Mouse (Mus musculus): ENCODE results near the gene Rpl18a. TPM values are rescaled to one million over a fixed set of nuclear protein-coding genes. Genes with fewer than 3 reads are reported as not detected.

The Rpl18a gene
- total and polyA plus RNA-seq, 3 experiments = 1,575 to 12,197 (median 5,482) TPM

GRCm38 (mm10) chr8:70850947-70851346 lies 46.3 kb downstream of the Rpl18a start:
- H3K27me3 ChIP-seq (ENCODE audit: insufficient read depth, low read length) = peaks cover 87% of the 10 kb centered on the region
- H3K9me3 ChIP-seq (replicated peaks) = no peaks in the 10 kb centered on the region
- TF ChIP-seq POLR2AphosphoS5 (IDR thresholded peaks at IDR 0.05; ENCODE audit: insufficient replicate concordance, low read depth, low read length) (no peak), GATA2 (IDR thresholded peaks at IDR 0.05; ENCODE audit: borderline replicate concordance, low read depth, low read length) (no peak), CTCF (IDR thresholded peaks at IDR 0.05; ENCODE audit: low read depth, low read length) (no peak), TAL1 (conservative IDR thresholded peaks at IDR 0.05; ENCODE audit: low read depth, low read length) (no peak), GATA1 (IDR thresholded peaks at IDR 0.05; ENCODE audit: borderline replicate concordance, low read length) (no peak)
- ATAC-seq (ENCODE audit: extremely low read depth, insufficient number of reproducible peaks, low FRiP score, poor library complexity, severe bottlenecking) = no peak
- peaks cover 36% of the 10 kb centered on the region for H3K4me1 ChIP-seq (ENCODE audit: insufficient read depth, low read depth, low read length)
- H3K4me3 ChIP-seq (ENCODE audit: low read depth, low read length) = no peak overlapping the region
- H3K36me3 ChIP-seq (replicated peaks) = no peaks in the 10 kb centered on the region
- DNase-seq (ENCODE audit: low spot score) = no peak

GRCm38 (mm10) chr8:70850132-70850845 lies 46.9 kb downstream of the Rpl18a start:
- H3K27me3 ChIP-seq (ENCODE audit: insufficient read depth, low read length) = peaks cover 82% of the 10 kb centered on the region
- DNase-seq (ENCODE audit: low spot score) = no peak
- H3K9me3 ChIP-seq (replicated peaks) = no peaks in the 10 kb centered on the region
- H3K36me3 ChIP-seq (replicated peaks) = no peaks in the 10 kb centered on the region
- H3K4me3 ChIP-seq (ENCODE audit: low read depth, low read length) = no peak overlapping the region
- no peak for TF ChIP-seq POLR2AphosphoS5 (IDR thresholded peaks at IDR 0.05; ENCODE audit: insufficient replicate concordance, low read depth, low read length)
- TF ChIP-seq CTCF (IDR thresholded peaks at IDR 0.05; ENCODE audit: low read depth, low read length) = no peak
- no peak for TF ChIP-seq GATA1 (IDR thresholded peaks at IDR 0.05; ENCODE audit: borderline replicate concordance, low read length)
- no peak for TF ChIP-seq GATA2 (IDR thresholded peaks at IDR 0.05; ENCODE audit: borderline replicate concordance, low read depth, low read length)
- no peak for TF ChIP-seq TAL1 (conservative IDR thresholded peaks at IDR 0.05; ENCODE audit: low read depth, low read length)
- ATAC-seq (ENCODE audit: extremely low read depth, insufficient number of reproducible peaks, low FRiP score, poor library complexity, severe bottlenecking) = no peak
- H3K4me1 ChIP-seq (ENCODE audit: insufficient read depth, low read depth, low read length) = peaks cover 36% of the 10 kb centered on the region

- H3K4me3 ChIP-seq (ENCODE audit: low read depth, low read length) = no peak overlapping the region
- TF ChIP-seq TAL1 (conservative IDR thresholded peaks at IDR 0.05; ENCODE audit: low read depth, low read length) (no peak), POLR2AphosphoS5 (IDR thresholded peaks at IDR 0.05; ENCODE audit: insufficient replicate concordance, low read depth, low read length) (no peak), GATA1 (IDR thresholded peaks at IDR 0.05; ENCODE audit: borderline replicate concordance, low read length) (no peak), GATA2 (IDR thresholded peaks at IDR 0.05; ENCODE audit: borderline replicate concordance, low read depth, low read length) (no peak), CTCF (IDR thresholded peaks at IDR 0.05; ENCODE audit: low read depth, low read length) (no peak)
- H3K9me3 ChIP-seq (replicated peaks) = no peaks in the 10 kb centered on the region
- DNase-seq (ENCODE audit: low spot score) (no peak), ATAC-seq (ENCODE audit: extremely low read depth, insufficient number of reproducible peaks, low FRiP score, poor library complexity, severe bottlenecking) (no peak)
- H3K27me3 ChIP-seq (ENCODE audit: insufficient read depth, low read length) = peaks cover 76% of the 10 kb centered on the region
- no peaks in the 10 kb centered on the region for H3K36me3 ChIP-seq (replicated peaks)
- H3K4me1 ChIP-seq (ENCODE audit: insufficient read depth, low read depth, low read length) = peaks cover 38% of the 10 kb centered on the region
Measured at GRCm38 (mm10) chr8:70849333-70849990, 47.8 kb downstream of the Rpl18a start.

- ATAC-seq (ENCODE audit: extremely low read depth, insufficient number of reproducible peaks, low FRiP score, poor library complexity, severe bottlenecking) = no peak
- no peaks in the 10 kb centered on the region for H3K9me3 ChIP-seq (replicated peaks)
- TF ChIP-seq POLR2AphosphoS5 (IDR thresholded peaks at IDR 0.05; ENCODE audit: insufficient replicate concordance, low read depth, low read length) (no peak), GATA1 (IDR thresholded peaks at IDR 0.05; ENCODE audit: borderline replicate concordance, low read length) (no peak), CTCF (IDR thresholded peaks at IDR 0.05; ENCODE audit: low read depth, low read length) (no peak), TAL1 (conservative IDR thresholded peaks at IDR 0.05; ENCODE audit: low read depth, low read length) (no peak), GATA2 (IDR thresholded peaks at IDR 0.05; ENCODE audit: borderline replicate concordance, low read depth, low read length) (no peak)
- H3K4me3 ChIP-seq (ENCODE audit: low read depth, low read length) = no peak overlapping the region
- no peaks in the 10 kb centered on the region for H3K36me3 ChIP-seq (replicated peaks)
- peaks cover 58% of the 10 kb centered on the region for H3K27me3 ChIP-seq (ENCODE audit: insufficient read depth, low read length)
- no peak for DNase-seq (ENCODE audit: low spot score)
- peaks cover 50% of the 10 kb centered on the region for H3K4me1 ChIP-seq (ENCODE audit: insufficient read depth, low read depth, low read length)
Measured at GRCm38 (mm10) chr8:70846371-70847154, 50.6 kb downstream of the Rpl18a start.

- no peak for TF ChIP-seq POLR2AphosphoS5 (IDR thresholded peaks at IDR 0.05; ENCODE audit: insufficient replicate concordance, low read depth, low read length)
- TF ChIP-seq TAL1 (conservative IDR thresholded peaks at IDR 0.05; ENCODE audit: low read depth, low read length) = no peak
- no peak for TF ChIP-seq GATA2 (IDR thresholded peaks at IDR 0.05; ENCODE audit: borderline replicate concordance, low read depth, low read length)
- TF ChIP-seq GATA1 (IDR thresholded peaks at IDR 0.05; ENCODE audit: borderline replicate concordance, low read length) = no peak
- TF ChIP-seq CTCF (IDR thresholded peaks at IDR 0.05; ENCODE audit: low read depth, low read length) = no peak
- Histone ChIP-seq H3K27me3 (ENCODE audit: insufficient read depth, low read length) (peaks cover 44% of the 10 kb centered on the region), H3K4me1 (ENCODE audit: insufficient read depth, low read depth, low read length) (peaks cover 58% of the 10 kb centered on the region), H3K4me3 (ENCODE audit: low read depth, low read length) (no peak overlapping the region), H3K9me3 (replicated peaks) (no peaks in the 10 kb centered on the region), H3K36me3 (replicated peaks) (no peaks in the 10 kb centered on the region)
- DNase-seq (ENCODE audit: low spot score) (no peak), ATAC-seq (ENCODE audit: extremely low read depth, insufficient number of reproducible peaks, low FRiP score, poor library complexity, severe bottlenecking) (no peak)
Measured at GRCm38 (mm10) chr8:70845108-70845507, 52.1 kb downstream of the Rpl18a start.

Other genes with a start within 250 kb of the Rpl18a start
- gene Pgpep1, start 237.0 kb downstream of the Rpl18a start, total RNA-seq (2014; fragmentation: Nextera tagmentation) = 16.6 and 23.1 TPM in 2 replicates
- 9.4 and 9.5 TPM in 2 replicates for gene Pgpep1, start 237.0 kb downstream of the Rpl18a start, total RNA-seq (2017)
- gene Pgpep1, start 237.0 kb downstream of the Rpl18a start, polyA plus RNA-seq (2012) = 3.1 and 3.3 TPM in 2 replicates
- gene Lsm4, start 224.2 kb downstream of the Rpl18a start, total RNA-seq (2014; fragmentation: Nextera tagmentation) = 94.1 and 95.7 TPM in 2 replicates
- 151 and 174 TPM in 2 replicates for gene Lsm4, start 224.2 kb downstream of the Rpl18a start, total RNA-seq (2017)
- 889 and 1,166 TPM in 2 replicates for gene Lsm4, start 224.2 kb downstream of the Rpl18a start, polyA plus RNA-seq (2012)
- gene Jund, start 198.5 kb downstream of the Rpl18a start, total RNA-seq (2014; fragmentation: Nextera tagmentation) = 60.3 and 72.4 TPM in 2 replicates
- 40.2 and 75.5 TPM in 2 replicates for gene Jund, start 198.5 kb downstream of the Rpl18a start, total RNA-seq (2017)
- 183 and 252 TPM in 2 replicates for gene Jund, start 198.5 kb downstream of the Rpl18a start, polyA plus RNA-seq (2012)
- not detected in 2 replicates for gene Iqcn, start 194.0 kb downstream of the Rpl18a start, total RNA-seq (2014; fragmentation: Nextera tagmentation)
- gene Iqcn, start 194.0 kb downstream of the Rpl18a start, total RNA-seq (2017) = 0.05 and 0.06 TPM in 2 replicates
- gene Iqcn, start 194.0 kb downstream of the Rpl18a start, polyA plus RNA-seq (2012) = 0.02 TPM in 1 of 2 replicates, not detected in the other
- gene Gm3336, start 178.9 kb downstream of the Rpl18a start, total RNA-seq (2014; fragmentation: Nextera tagmentation) = 1.6 and 3.7 TPM in 2 replicates
- 0.93 and 2.8 TPM in 2 replicates for gene Gm3336, start 178.9 kb downstream of the Rpl18a start, total RNA-seq (2017)
- gene Gm3336, start 178.9 kb downstream of the Rpl18a start, polyA plus RNA-seq (2012) = 0.66 and 0.68 TPM in 2 replicates
- 0.83 TPM in 1 of 2 replicates, not detected in the other for gene Pde4c, start 173.7 kb downstream of the Rpl18a start, total RNA-seq (2014; fragmentation: Nextera tagmentation)
- gene Pde4c, start 173.7 kb downstream of the Rpl18a start, total RNA-seq (2017) = 0.22 TPM in 1 of 2 replicates, not detected in the other
- gene Pde4c, start 173.7 kb downstream of the Rpl18a start, polyA plus RNA-seq (2012) = 0.41 and 0.95 TPM in 2 replicates
- gene Rab3a, start 142.7 kb downstream of the Rpl18a start, total RNA-seq (2014; fragmentation: Nextera tagmentation) = 11.2 and 11.4 TPM in 2 replicates
- 4.6 and 7.0 TPM in 2 replicates for gene Rab3a, start 142.7 kb downstream of the Rpl18a start, total RNA-seq (2017)
- 10.8 and 15.4 TPM in 2 replicates for gene Rab3a, start 142.7 kb downstream of the Rpl18a start, polyA plus RNA-seq (2012)
- 63.1 and 67.1 TPM in 2 replicates for gene Mpv17l2, start 136.5 kb downstream of the Rpl18a start, total RNA-seq (2014; fragmentation: Nextera tagmentation)
- 13.5 and 13.9 TPM in 2 replicates for gene Mpv17l2, start 136.5 kb downstream of the Rpl18a start, total RNA-seq (2017)
- 89.1 and 101 TPM in 2 replicates for gene Mpv17l2, start 136.5 kb downstream of the Rpl18a start, polyA plus RNA-seq (2012)
- 7.1 and 16.3 TPM in 2 replicates for gene Pik3r2, start 120.7 kb downstream of the Rpl18a start, total RNA-seq (2014; fragmentation: Nextera tagmentation)
- 11.8 and 13.3 TPM in 2 replicates for gene Pik3r2, start 120.7 kb downstream of the Rpl18a start, total RNA-seq (2017)
- 55.0 and 68.8 TPM in 2 replicates for gene Pik3r2, start 120.7 kb downstream of the Rpl18a start, polyA plus RNA-seq (2012)
- gene Mast3, start 92.4 kb downstream of the Rpl18a start, total RNA-seq (2014; fragmentation: Nextera tagmentation) = 79.8 and 104 TPM in 2 replicates
- 15.7 and 18.9 TPM in 2 replicates for gene Mast3, start 92.4 kb downstream of the Rpl18a start, total RNA-seq (2017)
- gene Mast3, start 92.4 kb downstream of the Rpl18a start, polyA plus RNA-seq (2012) = 323 and 357 TPM in 2 replicates
- gene Il12rb1, start 89.0 kb downstream of the Rpl18a start, total RNA-seq (2014; fragmentation: Nextera tagmentation) = 1.9 and 2.7 TPM in 2 replicates
- 2.3 and 3.1 TPM in 2 replicates for gene Il12rb1, start 89.0 kb downstream of the Rpl18a start, total RNA-seq (2017)
- 4.6 and 5.6 TPM in 2 replicates for gene Il12rb1, start 89.0 kb downstream of the Rpl18a start, polyA plus RNA-seq (2012)
- 7.4 and 19.6 TPM in 2 replicates for gene Arrdc2, start 57.7 kb downstream of the Rpl18a start, total RNA-seq (2014; fragmentation: Nextera tagmentation)
- gene Arrdc2, start 57.7 kb downstream of the Rpl18a start, total RNA-seq (2017) = 12.3 and 15.0 TPM in 2 replicates
- 78.9 and 92.7 TPM in 2 replicates for gene Arrdc2, start 57.7 kb downstream of the Rpl18a start, polyA plus RNA-seq (2012)
- gene Kcnn1, start 34.2 kb downstream of the Rpl18a start, total RNA-seq (2014; fragmentation: Nextera tagmentation) = not detected in 2 replicates
- gene Kcnn1, start 34.2 kb downstream of the Rpl18a start, total RNA-seq (2017) = 0.12 and 0.22 TPM in 2 replicates
- 0.02 and 0.03 TPM in 2 replicates for gene Kcnn1, start 34.2 kb downstream of the Rpl18a start, polyA plus RNA-seq (2012)
- gene Ccdc124, start 23.5 kb downstream of the Rpl18a start, total RNA-seq (2014; fragmentation: Nextera tagmentation) = 17.0 and 18.9 TPM in 2 replicates
- 16.1 and 16.7 TPM in 2 replicates for gene Ccdc124, start 23.5 kb downstream of the Rpl18a start, total RNA-seq (2017)
- gene Ccdc124, start 23.5 kb downstream of the Rpl18a start, polyA plus RNA-seq (2012) = 171 and 172 TPM in 2 replicates
- gene Slc5a5, start 4.7 kb downstream of the Rpl18a start, total RNA-seq (2014; fragmentation: Nextera tagmentation) = not detected in 2 replicates
- gene Slc5a5, start 4.7 kb downstream of the Rpl18a start, total RNA-seq (2017) = 0.06 TPM in 1 of 2 replicates, not detected in the other
- 0.26 and 0.28 TPM in 2 replicates for gene Slc5a5, start 4.7 kb downstream of the Rpl18a start, polyA plus RNA-seq (2012)
- 26.3 and 29.6 TPM in 2 replicates for gene Map1s, start 8.5 kb upstream of the Rpl18a start, total RNA-seq (2014; fragmentation: Nextera tagmentation)
- gene Map1s, start 8.5 kb upstream of the Rpl18a start, total RNA-seq (2017) = 8.7 and 9.5 TPM in 2 replicates
- 135 and 147 TPM in 2 replicates for gene Map1s, start 8.5 kb upstream of the Rpl18a start, polyA plus RNA-seq (2012)

Data from G1E (cell line).